Mouse (Mus musculus): ENCODE data around the gene Gsg1l.

Gene Gsg1l

GRCm38 (mm10) chr7:126031598-126032364 is 50.4 kb downstream of the Gsg1l start:
- no peak for DNase-seq (ENCODE audit: low read depth, low spot score)

- no peak for DNase-seq (ENCODE audit: low read depth, low spot score)
Measured at GRCm38 (mm10) chr7:126027410-126027809, 54.8 kb downstream of the Gsg1l start.

- no peak for DNase-seq (ENCODE audit: low read depth, low spot score)
Measured at GRCm38 (mm10) chr7:126026600-126026999, 55.6 kb downstream of the Gsg1l start.

- no peak for DNase-seq (ENCODE audit: low read depth, low spot score)
Measured at GRCm38 (mm10) chr7:126019966-126020365, 62.2 kb downstream of the Gsg1l start.

- DNase-seq (ENCODE audit: low read depth, low spot score) = no peak
Measured at GRCm38 (mm10) chr7:126019321-126019720, 62.9 kb downstream of the Gsg1l start.

- no peak for DNase-seq (ENCODE audit: low read depth, low spot score)
Measured at GRCm38 (mm10) chr7:126017455-126017854, 64.8 kb downstream of the Gsg1l start.

GRCm38 (mm10) chr7:126012325-126013021 is 69.7 kb downstream of the Gsg1l start:
- no peak for DNase-seq (ENCODE audit: low read depth, low spot score)

- DNase-seq (ENCODE audit: low read depth, low spot score) = no peak
Measured at GRCm38 (mm10) chr7:126008789-126009148, 73.4 kb downstream of the Gsg1l start.

- no peak for DNase-seq (ENCODE audit: low read depth, low spot score)
Measured at GRCm38 (mm10) chr7:126008139-126008788, 73.9 kb downstream of the Gsg1l start.

GRCm38 (mm10) chr7:126007132-126007910 is 74.9 kb downstream of the Gsg1l start:
- DNase-seq (ENCODE audit: low read depth, low spot score) = no peak

GRCm38 (mm10) chr7:126005274-126005673 is 76.9 kb downstream of the Gsg1l start:
- no peak for DNase-seq (ENCODE audit: low read depth, low spot score)

- no peak for DNase-seq (ENCODE audit: low read depth, low spot score)
Measured at GRCm38 (mm10) chr7:126001683-126002082, 80.5 kb downstream of the Gsg1l start.

GRCm38 (mm10) chr7:125999921-126000320 is 82.3 kb downstream of the Gsg1l start:
- no peak for DNase-seq (ENCODE audit: low read depth, low spot score)

- DNase-seq (ENCODE audit: low read depth, low spot score) = no peak
Measured at GRCm38 (mm10) chr7:125996151-125996550, 86.1 kb downstream of the Gsg1l start.

- DNase-seq (ENCODE audit: low read depth, low spot score) = no peak
Measured at GRCm38 (mm10) chr7:125992356-125992891, 89.8 kb downstream of the Gsg1l start.

GRCm38 (mm10) chr7:125991846-125992245 is 90.4 kb downstream of the Gsg1l start:
- no peak for DNase-seq (ENCODE audit: low read depth, low spot score)

GRCm38 (mm10) chr7:125989969-125990368 is 92.2 kb downstream of the Gsg1l start:
- DNase-seq (ENCODE audit: low read depth, low spot score) = no peak

- no peak for DNase-seq (ENCODE audit: low read depth, low spot score)
Measured at GRCm38 (mm10) chr7:125989489-125989888, 92.7 kb downstream of the Gsg1l start.

GRCm38 (mm10) chr7:125988326-125988725 is 93.9 kb downstream of the Gsg1l start:
- no peak for DNase-seq (ENCODE audit: low read depth, low spot score)

- no peak for DNase-seq (ENCODE audit: low read depth, low spot score)
Measured at GRCm38 (mm10) chr7:125987117-125987516, 95.1 kb downstream of the Gsg1l start.

GRCm38 (mm10) chr7:125985565-125985964 is 96.6 kb downstream of the Gsg1l start:
- peak; percentile 5 for DNase-seq (ENCODE audit: low read depth, low spot score)
